Mouse (Mus musculus) small intestine, adult 2 months (tissue): ENCODE measurements around the gene Phyh.

Experiments
- CTCF ChIP-seq: fragments of 200-500 bp; IDR thresholded peaks from 2 replicates; pipeline ENCODE4 v1.5.1; 2012; ENCODE audit warnings: low read depth, mild to moderate bottlenecking, control low read depth, inconsistent platforms, low read length, moderate library complexity, mixed read lengths; ENCODE audit not compliant: insufficient replicate concordance, insufficient read length; ENCODE audit errors: extremely low read depth
- POLR2A ChIP-seq: fragments of 200-500 bp; IDR thresholded peaks from 2 replicates; pipeline ENCODE4 v1.6.1; 2012; ENCODE audit warnings: low read depth, mild to moderate bottlenecking, control low read depth, inconsistent platforms, low read length, moderate library complexity

DNA sequence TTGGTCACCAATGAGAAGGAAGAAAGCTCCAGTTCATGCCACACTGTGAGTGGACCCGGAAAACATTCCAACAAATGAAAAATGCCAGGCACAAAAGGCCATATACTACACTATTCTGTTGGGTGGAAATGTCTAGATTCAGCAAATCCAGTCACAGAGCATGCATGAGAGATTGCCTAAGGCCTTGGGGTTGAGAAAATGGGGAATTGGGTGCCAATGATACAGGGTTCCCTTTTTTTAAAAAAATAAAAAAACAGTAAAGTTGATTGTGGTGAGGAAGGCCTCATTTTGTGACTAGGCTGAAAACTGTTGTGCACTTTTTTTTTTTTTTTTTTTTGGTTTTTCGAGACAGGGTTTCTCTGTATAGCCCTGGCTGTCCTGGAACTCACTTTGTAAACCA, 50.3 kb downstream of the Phyh start:
- TF ChIP-seq CTCF (no peak), POLR2A (no peak)
